Mouse (Mus musculus) myocyte (in vitro differentiated cells): ENCODE data around the gene Acot11. TPM values are rescaled to one million over a fixed set of nuclear protein-coding genes. Genes with fewer than 3 reads are reported as not detected.
A peak's percentile ranks its signal among the peaks of the same experiment; 100 is the strongest.

Experiments used
- H3K27me3 ChIP-seq: one replicate; pipeline ENCODE4 v1.6.1; 2011; ENCODE audit not compliant: control insufficient read depth, insufficient read depth, insufficient read length
- H3K36me3 ChIP-seq: one replicate; pipeline ENCODE4 v1.6.1; 2011; ENCODE audit not compliant: control insufficient read depth, insufficient read depth
- H3K4me2 ChIP-seq: one replicate; pipeline ENCODE4 v1.6.1; 2011; ENCODE audit warnings: low read depth, control low read depth
- H3K4me3 ChIP-seq: one replicate; pipeline ENCODE4 v1.5.1; 2011; ENCODE audit warnings: mild to moderate bottlenecking, control low read depth, moderate library complexity
- H3K79me2 ChIP-seq: one replicate; pipeline ENCODE4 v1.6.1; 2011; ENCODE audit not compliant: control insufficient read depth, insufficient read depth
- H3ac ChIP-seq: one replicate; pipeline ENCODE4 v1.6.1; 2011; ENCODE audit not compliant: control insufficient read depth, insufficient read length
- CEBPB ChIP-seq: IDR thresholded peaks from 2 replicates; pipeline ENCODE4 v1.6.1; 2011; ENCODE audit warnings: mild to moderate bottlenecking, moderate library complexity; ENCODE audit not compliant: poor library complexity, insufficient read depth, severe bottlenecking
- E2F4 ChIP-seq: IDR thresholded peaks from one replicate; pipeline ENCODE4 v1.6.1; 2011; ENCODE audit warnings: mild to moderate bottlenecking, control low read depth, moderate library complexity; ENCODE audit not compliant: insufficient read depth
- MAX ChIP-seq: IDR thresholded peaks from one replicate; pipeline ENCODE4 v1.6.1; 2011; ENCODE audit warnings: low read depth, mild to moderate bottlenecking, control low read depth
- MYOD1 ChIP-seq, 3 experiments: IDR thresholded peaks; one replicate each; pipeline ENCODE4 v1.6.1; 2011; ENCODE audit warnings: control low read depth in 2 of 3, low read depth in 2 of 3, mild to moderate bottlenecking in 2 of 3, moderate library complexity in 1 of 3; ENCODE audit not compliant: insufficient read length in 2 of 3, control insufficient read depth in 1 of 3
- MYOG ChIP-seq, 3 experiments: IDR thresholded peaks; one replicate each; pipeline ENCODE4 v1.6.1; 2011; ENCODE audit warnings: control low read depth in 2 of 3, low read depth in 2 of 3, mild to moderate bottlenecking in 2 of 3; ENCODE audit not compliant: insufficient read length in 2 of 3, control insufficient read depth in 1 of 3, insufficient read depth in 1 of 3
- POLR2A ChIP-seq: IDR thresholded peaks from one replicate; pipeline ENCODE4 v1.6.1; 2011; ENCODE audit warnings: low read depth, mild to moderate bottlenecking, control low read depth, moderate library complexity; ENCODE audit not compliant: insufficient read length
- POLR2AphosphoS2 ChIP-seq: IDR thresholded peaks from one replicate; pipeline ENCODE4 v1.6.1; 2011; ENCODE audit warnings: low read depth, control low read depth; ENCODE audit not compliant: insufficient read length
- REST ChIP-seq: IDR thresholded peaks from one replicate; pipeline ENCODE4 v1.6.1; 2011; ENCODE audit warnings: mild to moderate bottlenecking, control low read depth, moderate library complexity; ENCODE audit not compliant: insufficient read depth, insufficient read length
- SRF ChIP-seq: IDR thresholded peaks from one replicate; pipeline ENCODE4 v1.6.1; 2011; ENCODE audit warnings: low read depth; ENCODE audit not compliant: control insufficient read depth, insufficient read length
- TCF12 ChIP-seq: IDR thresholded peaks from one replicate; pipeline ENCODE4 v1.6.1; 2011; ENCODE audit warnings: mild to moderate bottlenecking, control low read depth; ENCODE audit not compliant: poor library complexity, insufficient read depth, severe bottlenecking
- TCF3 ChIP-seq: IDR thresholded peaks from one replicate; pipeline ENCODE4 v1.6.1; 2011; ENCODE audit warnings: low read depth, control low read depth; ENCODE audit not compliant: insufficient read length
- USF1 ChIP-seq: IDR thresholded peaks from one replicate; pipeline ENCODE4 v1.6.1; 2011; ENCODE audit warnings: low read depth, mild to moderate bottlenecking, control low read depth, moderate library complexity
- polyA plus RNA-seq: library from polyadenylated mRNA; unstranded; fragments of >200 nt; fragmentation: generic; extraction: Trizol; gene quantifications from one replicate; pipeline ENCODE4 v1.2.1, GENCODE M21; 2012; ENCODE audit warnings: missing spikeins

Acot11 gene
- polyA plus RNA-seq, 1 experiment = 1.9 TPM

- H3K27me3 ChIP-seq = no peaks in the 10 kb centered on the region
- TF ChIP-seq TCF12 = no peak
- no peak for TF ChIP-seq MAX
- TF ChIP-seq POLR2A = no peak
- no peak for TF ChIP-seq E2F4
- TF ChIP-seq TCF3 = no peak
- TF ChIP-seq SRF = no peak
- TF ChIP-seq MYOD1 (IDR thresholded peaks at IDR 0.05; ENCODE audit: control insufficient read depth in 1 of 3, insufficient read length in 2 of 3, low read depth in 2 of 3) = no peak
- TF ChIP-seq CEBPB = no peak
- no peak for TF ChIP-seq MYOG (IDR thresholded peaks at IDR 0.05; ENCODE audit: control insufficient read depth in 1 of 3, insufficient read depth in 1 of 3, insufficient read length in 2 of 3, low read depth in 2 of 3)
- no peak for TF ChIP-seq USF1
- TF ChIP-seq REST = no peak
- peak overlapping the region; percentile 34 for H3K4me2 ChIP-seq
- H3K79me2 ChIP-seq = no peaks in the 10 kb centered on the region
- H3ac ChIP-seq = no peak overlapping the region
- no peak overlapping the region for H3K4me3 ChIP-seq
- H3K36me3 ChIP-seq = no peaks in the 10 kb centered on the region
Observed at GRCm38 (mm10) chr4:106837964-106838363, 33.2 kb upstream of the Acot11 start.

GRCm38 (mm10) chr4:106837425-106837824 is 32.6 kb upstream of the Acot11 start:
- Histone ChIP-seq H3K27me3 (no peaks in the 10 kb centered on the region), H3ac (no peak overlapping the region), H3K4me3 (no peak overlapping the region), H3K79me2 (no peaks in the 10 kb centered on the region), H3K36me3 (no peaks in the 10 kb centered on the region), H3K4me2 (no peak overlapping the region)
- TF ChIP-seq USF1 = no peak
- no peak for TF ChIP-seq MAX
- no peak for TF ChIP-seq TCF3
- TF ChIP-seq TCF12 = no peak
- no peak for TF ChIP-seq E2F4
- no peak for TF ChIP-seq MYOG (IDR thresholded peaks at IDR 0.05; ENCODE audit: control insufficient read depth in 1 of 3, insufficient read depth in 1 of 3, insufficient read length in 2 of 3, low read depth in 2 of 3)
- no peak for TF ChIP-seq MYOD1 (IDR thresholded peaks at IDR 0.05; ENCODE audit: control insufficient read depth in 1 of 3, insufficient read length in 2 of 3, low read depth in 2 of 3)
- no peak for TF ChIP-seq SRF
- TF ChIP-seq POLR2AphosphoS2 = no peak
- no peak for TF ChIP-seq CEBPB

- Histone ChIP-seq H3K79me2 (no peaks in the 10 kb centered on the region), H3ac (no peak overlapping the region), H3K27me3 (no peaks in the 10 kb centered on the region), H3K4me2 (no peak overlapping the region), H3K4me3 (no peak overlapping the region), H3K36me3 (no peaks in the 10 kb centered on the region)
- TF ChIP-seq SRF (no peak), TCF3 (no peak), POLR2AphosphoS2 (no peak), MYOD1 (IDR thresholded peaks at IDR 0.05; ENCODE audit: control insufficient read depth in 1 of 3, insufficient read length in 2 of 3, low read depth in 2 of 3) (no peak), MAX (no peak), POLR2A (no peak), USF1 (no peak), REST (no peak), CEBPB (no peak), TCF12 (no peak), MYOG (IDR thresholded peaks at IDR 0.05; ENCODE audit: control insufficient read depth in 1 of 3, insufficient read depth in 1 of 3, insufficient read length in 2 of 3, low read depth in 2 of 3) (no peak), E2F4 (no peak)
Observed at GRCm38 (mm10) chr4:106830545-106831112, 25.8 kb upstream of the Acot11 start.

GRCm38 (mm10) chr4:106827738-106828361 is 23.1 kb upstream of the Acot11 start:
- H3K4me2 ChIP-seq = peak overlapping the region; percentile 89
- H3K27me3 ChIP-seq = no peaks in the 10 kb centered on the region
- no peaks in the 10 kb centered on the region for H3K79me2 ChIP-seq
- H3K36me3 ChIP-seq = no peaks in the 10 kb centered on the region
- H3K4me3 ChIP-seq = peak overlapping the region; percentile 14
- TF ChIP-seq USF1 (no peak), POLR2A (peak; percentile 13)
- H3ac ChIP-seq = no peak overlapping the region

- no peaks in the 10 kb centered on the region for H3K36me3 ChIP-seq
- no peaks in the 10 kb centered on the region for H3K27me3 ChIP-seq
- H3K4me2 ChIP-seq = no peak overlapping the region
- H3K4me3 ChIP-seq = no peak overlapping the region
- TF ChIP-seq TCF12 (no peak), MYOG (IDR thresholded peaks at IDR 0.05; ENCODE audit: control insufficient read depth in 1 of 3, insufficient read depth in 1 of 3, insufficient read length in 2 of 3, low read depth in 2 of 3) (no peak), TCF3 (no peak), MAX (no peak), SRF (no peak), CEBPB (no peak), USF1 (no peak), POLR2A (no peak), POLR2AphosphoS2 (no peak), MYOD1 (IDR thresholded peaks at IDR 0.05; ENCODE audit: control insufficient read depth in 1 of 3, insufficient read length in 2 of 3, low read depth in 2 of 3) (no peak), REST (no peak), E2F4 (no peak)
- H3ac ChIP-seq = no peak overlapping the region
- H3K79me2 ChIP-seq = no peaks in the 10 kb centered on the region
Observed at GRCm38 (mm10) chr4:106825229-106825628, 20.4 kb upstream of the Acot11 start.
